Mouse (Mus musculus) lung, embryonic 14.5 days (tissue): ENCODE data around the gene Myh7b. TPM values are rescaled to one million over a fixed set of nuclear protein-coding genes. Genes with fewer than 3 reads are reported as not detected.

Source experiments
- ATAC-seq: fragments of 200-750 bp; cut with Nextera tagmentation; 2 replicates; pipeline ENCODE4 v1.8.0; 2017; ENCODE audit warnings: mild to moderate bottlenecking, moderate TSS enrichment, moderate library complexity; ENCODE audit not compliant: insufficient read depth
- DNase-seq: peaks from one replicate; pipeline ENCODE4 v3.0.0-alpha.2; 2015
- H3K27ac ChIP-seq: fragments of 300-500 bp; sonication (generic); 2 replicates; pipeline ENCODE4 v1.5.1; 2014; ENCODE audit warnings: low read depth, mild to moderate bottlenecking, moderate library complexity
- H3K27me3 ChIP-seq: fragments of 300-500 bp; sonication (generic); 2 replicates; pipeline ENCODE4 v1.6.1; 2014; ENCODE audit warnings: low read length, control low read depth; ENCODE audit not compliant: insufficient read depth
- H3K36me3 ChIP-seq: fragments of 300-500 bp; sonication (generic); 2 replicates; pipeline ENCODE4 v1.6.1; 2014; ENCODE audit warnings: control low read depth; ENCODE audit not compliant: insufficient read depth
- H3K4me1 ChIP-seq: fragments of 300-500 bp; sonication (generic); 2 replicates; pipeline ENCODE4 v1.6.1; 2014; ENCODE audit warnings: antibody characterized with exemption, control low read depth; ENCODE audit not compliant: insufficient read depth
- H3K4me2 ChIP-seq: fragments of 300-500 bp; sonication (generic); 2 replicates; pipeline ENCODE4 v1.6.1; 2014; ENCODE audit warnings: mild to moderate bottlenecking
- H3K4me3 ChIP-seq: fragments of 300-500 bp; sonication (generic); 2 replicates; pipeline ENCODE4 v1.5.1; 2014; ENCODE audit warnings: low read depth, low read length
- H3K9ac ChIP-seq: fragments of 300-500 bp; sonication (generic); 2 replicates; pipeline ENCODE4 v1.6.1; 2014
- H3K9me3 ChIP-seq: fragments of 300-500 bp; sonication (generic); 2 replicates; pipeline ENCODE4 v1.6.1; 2016; ENCODE audit warnings: low read depth, low read length, control low read depth
- CTCF ChIP-seq: IDR thresholded peaks from 2 replicates; pipeline ENCODE4 v1.5.1; 2016; ENCODE audit warnings: antibody characterized with exemption, low read depth
- WGBS: fragments of 180-500 bp; shearing (Covaris S2); extraction: QIAGEN DNeasy Blood & Tissue Kit; methylation state at CpG from one replicate; pipeline ENCODE4 v1.1.7; 2014; 5-methylcytosine and 5-hydroxymethylcytosine counted together
- microRNA counts: library from miRNA; unstranded; fragments of <30 nt; microRNA quantifications from one replicate; lab custom pipeline; 2016
- microRNA-seq: library from miRNA; unstranded; fragments of <30 nt; microRNA quantifications from one replicate; pipeline ENCODE4, GENCODE M21; 2016; ENCODE audit warnings: borderline number of aligned reads
- polyA plus RNA-seq: library from polyadenylated mRNA; unstranded; fragments of >200 nt; fragmentation: Nextera tagmentation; extraction: Ambion mirVana; gene quantifications from 2 replicates; pipeline ENCODE4 v1.2.1, GENCODE M21; 2014

Myh7b gene
- polyA plus RNA-seq, 1 experiment from 2014 or later: 0.36 TPM

DNA sequence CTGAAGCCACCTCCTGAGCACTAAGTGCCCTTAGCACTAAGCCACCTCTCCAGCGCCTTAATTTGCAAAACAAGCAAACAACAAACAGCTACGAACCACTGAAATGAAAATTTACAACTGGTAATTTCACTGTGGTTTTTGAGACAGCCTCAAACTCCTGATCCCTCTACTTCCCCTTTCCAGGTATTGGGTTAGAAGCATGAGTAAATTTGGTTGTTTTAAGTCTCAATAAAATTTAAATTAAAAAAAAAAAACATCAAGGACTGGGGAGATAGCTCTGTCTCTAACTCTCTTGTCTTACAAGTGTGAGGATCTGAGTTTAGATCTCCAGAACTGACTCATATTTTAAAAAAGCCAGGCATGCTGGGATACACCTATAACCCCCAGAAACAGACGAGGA, 72.1 kb downstream of the Myh7b start:
- TF ChIP-seq CTCF: no peak
- Histone ChIP-seq H3K27ac (no peak overlapping the region), H3K27me3 (no peaks in the 10 kb centered on the region), H3K9me3 (no peaks in the 10 kb centered on the region), H3K9ac (no peak overlapping the region), H3K4me3 (no peak overlapping the region), H3K36me3 (peaks cover 10% of the 10 kb centered on the region), H3K4me2 (no peak overlapping the region), H3K4me1 (no peaks in the 10 kb centered on the region)
- ATAC-seq (no peak), DNase-seq (no peak)
- 62% methylated on average over 3 of the region's 3 CpGs for WGBS

- no peak overlapping the region for H3K9ac ChIP-seq
These were observed 72.8 kb downstream of the Myh7b start for GRCm38 (mm10) chr2:155683821-155684220.

More at GRCm38 (mm10) chr2:155683821-155684220, 72.8 kb downstream of the Myh7b start:
- no peaks in the 10 kb centered on the region for H3K9me3 ChIP-seq
- ATAC-seq (no peak), DNase-seq (no peak)
- no peak overlapping the region for H3K27ac ChIP-seq
- no peak overlapping the region for H3K4me2 ChIP-seq
- no peak for TF ChIP-seq CTCF
- H3K36me3 ChIP-seq: peaks cover 10% of the 10 kb centered on the region
- no peaks in the 10 kb centered on the region for H3K4me1 ChIP-seq
- 87% methylated on average over 5 of the region's 5 CpGs for WGBS
- H3K4me3 ChIP-seq: no peak overlapping the region
- no peaks in the 10 kb centered on the region for H3K27me3 ChIP-seq

MicroRNAs within 50 kb of the gene (microRNA counts, 519-probe panel; counts per million panel counts)
- 1,615 counts per million, percentile 12 among the panel's probes with 10 or more counts for microRNA mmu-miR-499 (lab: Ali Mortazavi, UCI)

Small RNAs within 50 kb of the gene (microRNA-seq; reads per million reads assigned to microRNA genes)
- 15.2 reads per million, percentile 28 among the genes with 10 or more reads in this experiment for gene Mir499

Other genes with a start within 250 kb of the Myh7b start
- gene Trp53inp2, start 230.2 kb upstream of the Myh7b start, polyA plus RNA-seq: 15.0 and 17.8 TPM in 2 replicates
- gene Ncoa6, start 137.3 kb upstream of the Myh7b start, polyA plus RNA-seq: 27.1 and 28.4 TPM in 2 replicates
- gene Acss2, start 93.3 kb upstream of the Myh7b start, polyA plus RNA-seq: 7.5 and 7.9 TPM in 2 replicates
- 2.1 and 2.6 TPM in 2 replicates for gene Ggt7, start 93.0 kb upstream of the Myh7b start, polyA plus RNA-seq
- 22.0 TPM in 2 replicates for gene Gss, start 18.4 kb upstream of the Myh7b start, polyA plus RNA-seq
- gene Trpc4ap, start 81.2 kb downstream of the Myh7b start, polyA plus RNA-seq: 129 and 132 TPM in 2 replicates
- 35.6 and 35.7 TPM in 2 replicates for gene Edem2, start 118.3 kb downstream of the Myh7b start, polyA plus RNA-seq
- gene Gm17581, start 124.7 kb downstream of the Myh7b start, polyA plus RNA-seq: not detected in 2 replicates
- gene Procr, start 139.9 kb downstream of the Myh7b start, polyA plus RNA-seq: 10.4 and 10.9 TPM in 2 replicates
- gene Mmp24, start 164.1 kb downstream of the Myh7b start, polyA plus RNA-seq: not detected in 2 replicates
- 8.9 and 9.2 TPM in 2 replicates for gene BC029722, start 208.2 kb downstream of the Myh7b start, polyA plus RNA-seq
- 179 and 194 TPM in 2 replicates for gene Eif6, start 215.7 kb downstream of the Myh7b start, polyA plus RNA-seq
- 0.04 and 0.11 TPM in 2 replicates for gene Fam83c, start 223.6 kb downstream of the Myh7b start, polyA plus RNA-seq